Mouse (Mus musculus) ES-E14 (cell line): Measurements from ENCODE around the gene Fbln1.

ENCODE experiments used
- CHD2 ChIP-seq: IDR thresholded peaks from 2 replicates; pipeline ENCODE4 v1.6.1; 2014; ENCODE audit warnings: mild to moderate bottlenecking, low read depth, low read length, inconsistent platforms
- HCFC1 ChIP-seq: IDR thresholded peaks from 2 replicates; pipeline ENCODE4 v1.6.1; 2012; ENCODE audit warnings: low read length, inconsistent platforms, borderline replicate concordance; ENCODE audit not compliant: insufficient read depth
- MAFK ChIP-seq: IDR thresholded peaks from 2 replicates; pipeline ENCODE4 v1.6.1; 2014; ENCODE audit warnings: mild to moderate bottlenecking, low read depth, low read length, inconsistent platforms; ENCODE audit not compliant: insufficient read depth
- ZNF384 ChIP-seq: IDR thresholded peaks from 2 replicates; pipeline ENCODE4 v1.6.1; 2012; ENCODE audit warnings: low read depth, low read length, inconsistent platforms

GRCm38 (mm10) chr15:85323214-85323613 is 117.5 kb downstream of the Fbln1 start:
- TF ChIP-seq CHD2 (no peak), MAFK (no peak), ZNF384 (no peak), HCFC1 (no peak)
